Mouse (Mus musculus) intestine, embryonic 14.5 days (tissue): ENCODE results near the gene Sdr39u1. TPM values are rescaled to one million over a fixed set of nuclear protein-coding genes. Genes with fewer than 3 reads are reported as not detected.

Experiments
- ATAC-seq: fragments of 200-750 bp; cut with Nextera tagmentation; replicated peaks from 2 replicates; pipeline ENCODE4 v1.8.0; 2017; ENCODE audit warnings: low read depth, moderate number of reproducible peaks, moderate TSS enrichment, moderate library complexity; ENCODE audit not compliant: low FRiP score, low TSS enrichment
- DNase-seq: peaks from one replicate; pipeline ENCODE4 v3.0.0-alpha.2; 2018; ENCODE audit warnings: low spot score
- H3K27ac ChIP-seq: fragments of 300-500 bp; sonication (generic); 2 replicates; pipeline ENCODE4 v1.5.1; 2014; ENCODE audit warnings: low read depth, mild to moderate bottlenecking, control low read depth
- H3K27me3 ChIP-seq: fragments of 300-500 bp; sonication (generic); replicated peaks from 2 replicates; pipeline ENCODE4 v1.6.1; 2014; ENCODE audit warnings: low read length, control low read depth; ENCODE audit not compliant: control insufficient read depth, insufficient read depth
- H3K36me3 ChIP-seq: fragments of 300-500 bp; sonication (generic); 2 replicates; pipeline ENCODE4 v1.6.1; 2014; ENCODE audit warnings: low read length, control low read depth; ENCODE audit not compliant: control insufficient read depth, insufficient read depth
- H3K4me1 ChIP-seq: fragments of 300-500 bp; sonication (generic); replicated peaks from 2 replicates; pipeline ENCODE4 v1.6.1; 2014; ENCODE audit warnings: low read length, control low read depth, mixed read lengths; ENCODE audit not compliant: control insufficient read depth, insufficient read depth
- H3K4me2 ChIP-seq: fragments of 300-500 bp; sonication (generic); 2 replicates; pipeline ENCODE4 v1.6.1; 2014; ENCODE audit warnings: low read length
- H3K4me3 ChIP-seq: fragments of 300-500 bp; sonication (generic); 2 replicates; pipeline ENCODE4 v1.5.1; 2014; ENCODE audit warnings: low read depth, low read length, control low read depth, mixed read lengths
- H3K9ac ChIP-seq: fragments of 300-500 bp; sonication (generic); 2 replicates; pipeline ENCODE4 v1.6.1; 2014; ENCODE audit warnings: mild to moderate bottlenecking, low read length
- H3K9me3 ChIP-seq: fragments of 300-500 bp; sonication (generic); 2 replicates; pipeline ENCODE4 v1.6.1; 2016; ENCODE audit warnings: low read length, control low read depth; ENCODE audit not compliant: control insufficient read depth
- WGBS: fragments of 180-500 bp; shearing (Covaris S2); extraction: QIAGEN DNeasy Blood & Tissue Kit; methylation state at CpG from one replicate; pipeline ENCODE4 v1.1.7; 2014; 5-methylcytosine and 5-hydroxymethylcytosine counted together
- polyA plus RNA-seq: library from polyadenylated mRNA; unstranded; fragments of >200 nt; fragmentation: Nextera tagmentation; extraction: Ambion mirVana; gene quantifications from 2 replicates; pipeline ENCODE4 v1.2.1, GENCODE M21; 2014

The Sdr39u1 gene
- polyA plus RNA-seq, 1 experiment from 2014 or later = 66.2 TPM

- no peaks in the 10 kb centered on the region for H3K9me3 ChIP-seq
- H3K4me1 ChIP-seq = peaks cover 5% of the 10 kb centered on the region
- H3K27ac ChIP-seq = no peak overlapping the region
- no peaks in the 10 kb centered on the region for H3K27me3 ChIP-seq
- peaks cover 95% of the 10 kb centered on the region for H3K36me3 ChIP-seq
- H3K4me3 ChIP-seq = no peak overlapping the region
- ATAC-seq = no peak
- no peak overlapping the region for H3K9ac ChIP-seq
- 87% methylated on average over 14 of the region's 14 CpGs for WGBS
- no peak for DNase-seq
- no peak overlapping the region for H3K4me2 ChIP-seq
Observed at GRCm38 (mm10) chr14:55868230-55869026, 31.7 kb downstream of the Sdr39u1 start.

- no peak for ATAC-seq
- no peak overlapping the region for H3K4me3 ChIP-seq
- H3K27me3 ChIP-seq = no peaks in the 10 kb centered on the region
- H3K9ac ChIP-seq = no peak overlapping the region
- H3K27ac ChIP-seq = no peak overlapping the region
- peaks cover 90% of the 10 kb centered on the region for H3K36me3 ChIP-seq
- H3K4me1 ChIP-seq = peaks cover 7% of the 10 kb centered on the region
- no peak overlapping the region for H3K4me2 ChIP-seq
- H3K9me3 ChIP-seq = no peaks in the 10 kb centered on the region
- DNase-seq = peak; percentile 89
- 40% methylated on average over 4 of the region's 4 CpGs for WGBS
Observed at GRCm38 (mm10) chr14:55866962-55867361, 33.1 kb downstream of the Sdr39u1 start.

- DNase-seq = peak; percentile 89
- Histone ChIP-seq H3K4me2 (no peak overlapping the region), H3K27me3 (no peaks in the 10 kb centered on the region), H3K4me1 (peaks cover 21% of the 10 kb centered on the region), H3K9me3 (no peaks in the 10 kb centered on the region), H3K27ac (no peak overlapping the region), H3K4me3 (no peak overlapping the region), H3K36me3 (peaks cover 68% of the 10 kb centered on the region), H3K9ac (no peak overlapping the region)
- ATAC-seq = peak; percentile 72; the same call in 1 of the 2 replicates
- WGBS = 29% methylated on average over 7 of the region's 7 CpGs
Observed at GRCm38 (mm10) chr14:55863773-55864172, 36.3 kb downstream of the Sdr39u1 start.

GRCm38 (mm10) chr14:55862970-55863369 is 37.1 kb downstream of the Sdr39u1 start:
- WGBS = 90% methylated on average over 10 of the region's 10 CpGs
- ATAC-seq (no peak), DNase-seq (no peak)
- Histone ChIP-seq H3K4me2 (no peak overlapping the region), H3K36me3 (peaks cover 60% of the 10 kb centered on the region), H3K4me3 (no peak overlapping the region), H3K27ac (no peak overlapping the region), H3K27me3 (no peaks in the 10 kb centered on the region), H3K9me3 (no peaks in the 10 kb centered on the region), H3K9ac (no peak overlapping the region), H3K4me1 (peaks cover 25% of the 10 kb centered on the region)

GRCm38 (mm10) chr14:55862186-55862585 is 37.9 kb downstream of the Sdr39u1 start:
- WGBS = 57% methylated on average over 6 of the region's 6 CpGs
- no peak overlapping the region for H3K9ac ChIP-seq

GRCm38 (mm10) chr14:55857588-55857987 is 42.5 kb downstream of the Sdr39u1 start:
- H3K4me2 ChIP-seq = peak overlapping the region; percentile 77
- no peak overlapping the region for H3K27ac ChIP-seq
- 41% methylated on average over 4 of the region's 4 CpGs for WGBS
- H3K4me1 ChIP-seq = peaks cover 50% of the 10 kb centered on the region
- ATAC-seq (no peak), DNase-seq (no peak)
- no peaks in the 10 kb centered on the region for H3K27me3 ChIP-seq
- peaks cover 14% of the 10 kb centered on the region for H3K36me3 ChIP-seq
- H3K9me3 ChIP-seq = no peaks in the 10 kb centered on the region
- H3K4me3 ChIP-seq = no peak overlapping the region; the same call in 1 of the 2 replicates
- H3K9ac ChIP-seq = peak overlapping the region; percentile 3; the same call in 1 of the 2 replicates

More at GRCm38 (mm10) chr14:55862186-55862585, 37.9 kb downstream of the Sdr39u1 start:
- no peak for ATAC-seq
- Histone ChIP-seq H3K4me2 (no peak overlapping the region), H3K4me3 (no peak overlapping the region), H3K9me3 (no peaks in the 10 kb centered on the region), H3K27ac (peak overlapping the region; percentile 7; the same call in 1 of the 2 replicates), H3K27me3 (no peaks in the 10 kb centered on the region), H3K36me3 (peaks cover 54% of the 10 kb centered on the region), H3K4me1 (peaks cover 32% of the 10 kb centered on the region)
- no peak for DNase-seq

GRCm38 (mm10) chr14:55855101-55855561 is 45.0 kb downstream of the Sdr39u1 start:
- peaks cover 10% of the 10 kb centered on the region for H3K36me3 ChIP-seq
- no peaks in the 10 kb centered on the region for H3K9me3 ChIP-seq
- 1% methylated on average over 4 of the region's 4 CpGs for WGBS
- peak overlapping the region; percentile 84 for H3K4me3 ChIP-seq
- H3K4me2 ChIP-seq = peak overlapping the region; percentile 77
- peak; percentile 28 for ATAC-seq
- H3K27ac ChIP-seq = peak overlapping the region; percentile 95
- H3K27me3 ChIP-seq = no peaks in the 10 kb centered on the region
- H3K9ac ChIP-seq = peak overlapping the region; percentile 77
- peaks cover 43% of the 10 kb centered on the region for H3K4me1 ChIP-seq
- DNase-seq = peak; percentile 77

- Histone ChIP-seq H3K27ac (peak overlapping the region; percentile 95), H3K9me3 (no peaks in the 10 kb centered on the region), H3K4me2 (peak overlapping the region; percentile 77), H3K36me3 (peaks cover 8% of the 10 kb centered on the region), H3K27me3 (no peaks in the 10 kb centered on the region), H3K9ac (peak overlapping the region; percentile 77), H3K4me1 (peaks cover 43% of the 10 kb centered on the region), H3K4me3 (peak overlapping the region; percentile 84)
- peak; percentile 75 for DNase-seq
- 0% methylated on average over 9 of the region's 9 CpGs for WGBS
- ATAC-seq = peak; percentile 18
Observed at GRCm38 (mm10) chr14:55854406-55855100, 45.5 kb downstream of the Sdr39u1 start.
